Mouse (Mus musculus): ENCODE results near the gene Taf5l. TPM values are rescaled to one million over a fixed set of nuclear protein-coding genes. Genes with fewer than 3 reads are reported as not detected.

Gene Taf5l
- polyA plus RNA-seq, 1 experiment: 36.3 TPM

DNA sequence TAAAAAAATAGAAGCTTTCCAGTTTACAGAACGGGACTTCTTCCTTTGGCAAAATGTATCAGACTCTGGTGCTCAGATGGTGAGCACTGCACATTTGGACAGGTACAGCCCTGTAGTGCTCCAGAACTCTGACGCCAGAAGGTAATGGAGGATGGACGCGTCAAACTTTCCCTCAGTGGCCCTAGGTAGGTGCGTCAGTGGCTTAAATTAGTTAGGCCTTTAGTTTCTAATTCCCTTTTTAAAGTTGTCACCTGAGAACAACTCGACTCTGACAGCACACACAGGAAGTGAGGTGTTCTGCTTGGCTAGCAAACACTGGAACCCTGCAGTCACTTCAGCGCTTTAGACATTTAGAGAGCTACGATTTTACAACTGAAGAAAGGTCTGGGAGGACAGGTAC, 67.5 kb downstream of the Taf5l start:
- Histone ChIP-seq H3K27ac (ENCODE audit: insufficient read depth, low read length) (no peak overlapping the region), H3K4me1 (ENCODE audit: control insufficient read depth, insufficient read depth, low read length) (peaks cover 3% of the 10 kb centered on the region; the same call in 1 of the 2 replicates), H3K4me3 (ENCODE audit: insufficient read depth, low read length) (no peak overlapping the region)
- TF ChIP-seq CTCF (IDR thresholded peaks at IDR 0.05; ENCODE audit: borderline replicate concordance, insufficient read depth, low read length) (no peak), POLR2A (IDR thresholded peaks at IDR 0.05; ENCODE audit: low read depth, low read length) (no peak)

DNA sequence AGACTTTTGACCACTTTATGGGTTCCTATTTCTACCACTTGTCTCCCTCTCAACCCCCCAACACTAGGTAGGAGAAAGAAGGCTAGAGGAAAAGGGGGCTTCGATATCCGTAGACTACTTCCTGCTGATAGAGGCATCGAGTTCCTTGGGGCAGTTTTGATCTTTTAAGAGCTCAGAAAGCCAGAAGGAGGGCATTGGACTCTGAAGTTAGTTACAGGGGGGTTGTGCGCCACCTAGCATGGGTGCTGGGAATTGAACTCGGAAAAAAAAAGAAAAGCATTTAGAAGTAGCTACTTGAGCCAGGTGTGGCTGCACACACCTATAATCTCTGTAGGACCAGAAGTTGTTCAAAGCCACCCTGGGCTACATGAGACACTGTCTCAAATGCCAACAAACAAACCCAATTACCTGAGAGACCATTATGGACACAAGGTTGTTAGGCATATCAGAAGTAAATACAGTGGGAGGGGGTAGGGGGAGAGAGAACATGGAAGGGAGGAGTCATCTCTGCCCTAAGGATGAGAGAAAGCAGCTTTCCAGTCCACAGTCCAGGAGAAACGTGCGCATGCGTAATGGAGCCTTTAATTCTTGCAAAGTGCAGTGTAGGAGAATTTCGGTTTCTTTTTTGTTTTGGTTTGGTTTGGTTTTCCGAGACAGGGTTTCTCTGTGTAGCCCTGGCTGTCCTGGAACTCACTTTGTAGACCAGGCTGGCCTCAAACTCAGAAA, 71.0 kb downstream of the Taf5l start:
- peak overlapping the region; percentile 86 for H3K4me3 ChIP-seq (ENCODE audit: insufficient read depth, low read length)
- peaks cover 3% of the 10 kb centered on the region; the same call in 1 of the 2 replicates for H3K4me1 ChIP-seq (ENCODE audit: control insufficient read depth, insufficient read depth, low read length)
- TF ChIP-seq POLR2A (IDR thresholded peaks at IDR 0.05; ENCODE audit: low read depth, low read length): no peak
- no peak for TF ChIP-seq CTCF (IDR thresholded peaks at IDR 0.05; ENCODE audit: borderline replicate concordance, insufficient read depth, low read length)
- H3K27ac ChIP-seq (ENCODE audit: insufficient read depth, low read length): peak overlapping the region; percentile 57; the same call in 1 of the 2 replicates

DNA sequence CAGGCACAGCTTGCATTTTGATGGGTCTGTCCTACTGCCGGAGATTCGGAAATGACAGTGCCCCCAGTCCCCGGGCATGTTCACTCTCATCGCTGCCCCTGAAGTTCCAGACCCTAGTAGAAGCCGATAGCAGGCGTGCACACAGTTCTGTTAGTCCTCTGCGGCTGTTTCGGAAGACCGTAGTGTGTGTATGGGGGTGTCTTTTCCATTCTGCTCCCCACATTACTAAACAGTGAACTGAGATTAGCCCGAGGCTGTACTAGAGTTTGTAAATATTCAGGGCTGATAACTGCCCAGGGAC, 71.6 kb downstream of the Taf5l start:
- peaks cover 3% of the 10 kb centered on the region; the same call in 1 of the 2 replicates for H3K4me1 ChIP-seq (ENCODE audit: control insufficient read depth, insufficient read depth, low read length)
- peak overlapping the region; percentile 86 for H3K4me3 ChIP-seq (ENCODE audit: insufficient read depth, low read length)
- H3K27ac ChIP-seq (ENCODE audit: insufficient read depth, low read length): peak overlapping the region; percentile 57
- TF ChIP-seq CTCF (IDR thresholded peaks at IDR 0.05; ENCODE audit: borderline replicate concordance, insufficient read depth, low read length) (no peak), POLR2A (IDR thresholded peaks at IDR 0.05; ENCODE audit: low read depth, low read length) (no peak)

GRCm38 (mm10) chr8:123948942-123949685, 72.1 kb downstream of the Taf5l start, which contains the start of gene Nup133:
Gene Nup133, minus strand, starts transcription at chr8:123949265.
- Histone ChIP-seq H3K27ac (ENCODE audit: insufficient read depth, low read length) (peak within 1 kb of the TSS; percentile 57), H3K4me1 (ENCODE audit: control insufficient read depth, insufficient read depth, low read length) (peaks cover 3% of the 10 kb centered on the region; the same call in 1 of the 2 replicates), H3K4me3 (ENCODE audit: insufficient read depth, low read length) (peak within 1 kb of the TSS; percentile 96)
- TF ChIP-seq POLR2A (IDR thresholded peaks at IDR 0.05; ENCODE audit: low read depth, low read length): peak; percentile 76
- no peak for TF ChIP-seq CTCF (IDR thresholded peaks at IDR 0.05; ENCODE audit: borderline replicate concordance, insufficient read depth, low read length)

Other genes with a start within 250 kb of the Taf5l start
- 22.0 and 26.1 TPM in 2 replicates for gene Rab4a, start 215.4 kb downstream of the Taf5l start, polyA plus RNA-seq (2011; ENCODE audit: insufficient read length, low read depth, missing spikeins)
- 2.9 and 4.4 TPM in 2 replicates for gene Ccsap, start 161.2 kb downstream of the Taf5l start, polyA plus RNA-seq (2011; ENCODE audit: insufficient read length, low read depth, missing spikeins)
- gene Acta1, start 126.6 kb downstream of the Taf5l start, polyA plus RNA-seq (2011; ENCODE audit: insufficient read length, low read depth, missing spikeins): 25.9 and 159 TPM in 2 replicates
- gene Nup133, start 72.1 kb downstream of the Taf5l start, polyA plus RNA-seq (2011; ENCODE audit: insufficient read length, low read depth, missing spikeins): 19.5 and 22.4 TPM in 2 replicates
- 16.2 and 21.4 TPM in 2 replicates for gene Abcb10, start 38.3 kb downstream of the Taf5l start, polyA plus RNA-seq (2011; ENCODE audit: insufficient read length, low read depth, missing spikeins)
- 14.6 and 15.9 TPM in 2 replicates for gene Urb2, start 111 bp upstream of the Taf5l start, polyA plus RNA-seq (2011; ENCODE audit: insufficient read length, low read depth, missing spikeins)
- gene Galnt2, start 210.0 kb upstream of the Taf5l start, polyA plus RNA-seq (2011; ENCODE audit: insufficient read length, low read depth, missing spikeins): 20.3 and 45.2 TPM in 2 replicates